Mouse (Mus musculus): Measurements from ENCODE around the gene Pou2f1. TPM values are rescaled to one million over a fixed set of nuclear protein-coding genes. Genes with fewer than 3 reads are reported as not detected.

Pou2f1 gene
- polyA plus RNA-seq, 1 experiment from 2014 or later = 14.8 TPM

DNA sequence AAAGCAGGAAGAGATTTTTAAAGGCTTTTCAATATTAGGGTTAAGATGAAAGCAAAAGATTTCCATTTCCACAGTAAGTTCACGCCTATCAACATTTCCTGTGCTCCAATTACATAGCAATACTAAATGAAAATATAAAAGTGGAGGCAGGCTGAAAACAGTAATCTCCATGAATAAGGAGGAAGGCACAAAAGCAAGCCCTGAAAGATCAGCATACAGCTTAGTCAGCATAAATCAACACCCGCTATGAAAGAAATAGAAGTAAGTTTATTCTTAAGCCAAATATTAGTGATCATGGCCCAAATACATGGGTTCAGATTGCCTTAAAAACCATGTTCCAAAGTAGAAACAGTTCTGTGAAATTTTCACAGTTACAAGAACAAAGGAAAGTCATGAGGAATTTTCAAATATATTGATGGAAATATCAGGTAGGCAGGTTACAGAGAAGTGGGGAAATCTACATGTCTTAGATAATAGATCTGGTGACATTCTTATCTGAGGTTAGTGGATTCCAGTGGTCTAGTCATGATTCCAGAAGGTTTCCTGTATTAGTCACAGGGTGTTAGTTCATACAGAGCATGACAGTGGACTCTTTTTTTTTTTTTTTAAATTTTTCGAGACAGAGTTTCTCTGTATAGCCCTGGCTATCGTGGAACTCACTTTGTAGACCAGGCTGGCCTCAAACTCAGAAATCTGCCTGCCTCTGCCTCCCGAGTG is 6.3 kb upstream of the Pou2f1 start:
- Histone ChIP-seq H3K27me3 (replicated peaks; ENCODE audit: control insufficient read depth, insufficient read depth, low read length) (no peaks in the 10 kb centered on the region), H3K4me3 (ENCODE audit: low read depth, low read length) (no peak overlapping the region), H3K9ac (ENCODE audit: low read length) (no peak overlapping the region), H3K4me1 (ENCODE audit: control insufficient read depth, insufficient read depth, low read length) (no peaks in the 10 kb centered on the region), H3K27ac (ENCODE audit: low read depth, low read length) (no peak overlapping the region), H3K36me3 (ENCODE audit: control insufficient read depth, insufficient read depth, low read length) (no peaks in the 10 kb centered on the region), H3K9me3 (replicated peaks; ENCODE audit: control insufficient read depth, low read length) (no peaks in the 10 kb centered on the region), H3K4me2 (ENCODE audit: low read length) (no peak overlapping the region)
- DNase-seq (ENCODE audit: low spot score) = no peak
- ATAC-seq = no peak
- WGBS = 88% methylated on average over 5 of the region's 5 CpGs

DNA sequence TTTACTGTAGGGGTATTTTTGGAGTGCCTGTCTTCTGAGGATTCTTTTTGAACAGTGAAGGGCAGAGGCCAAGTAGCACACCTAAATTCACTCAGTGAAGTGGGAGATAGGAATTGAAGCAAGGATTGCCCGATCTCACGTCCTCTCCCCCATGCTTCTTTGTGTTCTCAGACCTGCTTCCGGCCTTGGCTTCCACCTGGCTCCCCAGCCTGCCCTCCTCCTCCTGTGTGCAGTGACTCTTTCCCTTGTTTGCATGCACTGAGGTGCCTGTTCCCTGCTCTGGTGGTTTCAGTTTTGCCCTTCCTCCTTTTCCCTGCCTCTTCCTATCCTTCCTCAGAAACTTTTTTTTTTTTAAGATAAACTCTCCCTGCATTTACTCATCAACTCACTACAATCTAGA is 4.5 kb upstream of the Pou2f1 start:
- no peaks in the 10 kb centered on the region for H3K4me1 ChIP-seq (ENCODE audit: control insufficient read depth, insufficient read depth, low read length)
- H3K4me2 ChIP-seq (ENCODE audit: low read length) = no peak overlapping the region
- H3K9ac ChIP-seq (ENCODE audit: low read length) = no peak overlapping the region
- no peaks in the 10 kb centered on the region for H3K9me3 ChIP-seq (replicated peaks; ENCODE audit: control insufficient read depth, low read length)
- H3K27me3 ChIP-seq (replicated peaks; ENCODE audit: control insufficient read depth, insufficient read depth, low read length) = no peaks in the 10 kb centered on the region
- WGBS = 71% methylated on average over 3 of the region's 3 CpGs
- H3K27ac ChIP-seq (ENCODE audit: low read depth, low read length) = no peak overlapping the region
- ATAC-seq (no peak), DNase-seq (ENCODE audit: low spot score) (no peak)
- no peak overlapping the region for H3K4me3 ChIP-seq (ENCODE audit: low read depth, low read length)
- no peaks in the 10 kb centered on the region for H3K36me3 ChIP-seq (ENCODE audit: control insufficient read depth, insufficient read depth, low read length)

DNA sequence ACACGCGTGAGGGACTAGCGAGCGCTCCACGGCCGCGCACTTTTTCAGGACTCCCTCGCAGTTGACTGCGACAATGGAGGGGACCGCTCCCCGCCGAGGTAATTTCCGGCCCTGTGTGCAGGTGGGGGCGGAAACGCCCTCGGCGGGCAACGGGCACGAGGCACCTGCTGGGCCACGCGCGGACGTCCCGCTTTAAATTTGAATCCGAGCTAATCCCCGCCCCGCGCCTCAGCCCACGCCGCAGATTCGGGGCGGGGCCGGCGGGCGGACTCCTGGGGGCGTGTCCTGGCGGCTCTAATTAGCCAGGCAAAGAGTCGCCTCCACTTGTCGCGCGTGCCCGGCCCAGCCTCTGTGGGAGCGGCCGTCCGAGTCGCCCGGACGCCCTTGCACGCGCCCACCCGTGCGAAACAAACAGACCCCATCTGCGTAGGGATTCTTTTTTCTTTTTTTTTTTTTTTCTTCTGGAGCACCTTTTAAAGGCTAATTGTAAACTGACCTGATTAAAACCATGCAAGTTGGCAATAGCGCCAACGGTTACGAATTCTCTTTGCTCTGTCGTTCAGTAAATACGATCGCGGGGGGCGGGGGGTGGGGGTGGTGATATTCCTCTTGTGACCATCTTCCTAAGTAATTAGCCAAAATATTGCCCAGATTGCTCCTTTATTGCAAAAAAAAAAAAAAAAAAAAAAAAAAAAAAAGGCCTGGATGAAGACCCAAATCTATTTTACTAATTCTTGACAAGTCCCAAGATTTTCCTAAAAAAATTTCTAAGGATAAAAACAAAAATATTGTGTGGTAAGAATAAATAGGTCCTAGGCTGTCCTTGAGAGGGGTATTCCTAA is 924 bp upstream of the Pou2f1 start:
- ATAC-seq (peak; percentile 76), DNase-seq (ENCODE audit: low spot score) (peak; percentile 94)
- Histone ChIP-seq H3K4me2 (ENCODE audit: low read length) (peak overlapping the region; percentile 59), H3K4me1 (ENCODE audit: control insufficient read depth, insufficient read depth, low read length) (peaks cover 20% of the 10 kb centered on the region; the same call in 1 of the 2 replicates), H3K4me3 (ENCODE audit: low read depth, low read length) (peak overlapping the region; percentile 68), H3K27ac (ENCODE audit: low read depth, low read length) (peak overlapping the region; percentile 72; the same call in 1 of the 2 replicates), H3K27me3 (replicated peaks; ENCODE audit: control insufficient read depth, insufficient read depth, low read length) (no peaks in the 10 kb centered on the region), H3K9me3 (replicated peaks; ENCODE audit: control insufficient read depth, low read length) (no peaks in the 10 kb centered on the region), H3K36me3 (ENCODE audit: control insufficient read depth, insufficient read depth, low read length) (no peaks in the 10 kb centered on the region), H3K9ac (ENCODE audit: low read length) (peak overlapping the region; percentile 53)
- WGBS = 0% methylated on average over 61 of the region's 61 CpGs

DNA sequence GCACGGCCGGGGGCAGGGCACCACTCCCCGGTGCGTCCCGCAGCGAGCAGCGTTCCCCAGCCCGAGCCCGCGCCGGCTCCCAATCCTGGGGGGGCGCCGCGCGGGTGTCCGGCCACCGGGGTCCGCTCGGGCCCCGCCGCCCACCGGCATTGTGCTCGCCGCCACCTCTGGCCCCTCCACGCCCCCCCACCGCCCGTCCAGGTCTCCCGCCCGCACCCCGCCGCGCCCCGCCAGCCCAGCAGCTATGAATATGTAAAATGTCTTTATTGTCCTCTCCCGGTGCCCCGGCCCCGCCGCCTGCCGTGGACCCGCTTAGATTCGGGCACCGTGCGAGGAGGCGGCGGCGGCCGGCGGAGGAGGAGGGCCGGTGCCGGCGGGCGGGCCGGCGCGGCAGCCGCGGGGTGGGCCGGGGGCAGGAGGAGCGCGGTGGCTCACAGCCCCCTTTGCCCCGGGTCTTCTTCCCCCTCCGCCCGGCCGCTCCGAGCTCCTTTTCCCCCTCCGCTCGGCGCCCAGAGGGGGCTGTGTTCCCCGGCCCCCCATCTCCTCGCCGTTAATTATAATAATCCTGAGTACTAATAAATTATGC is 481 bp downstream of the Pou2f1 start:
- no peaks in the 10 kb centered on the region for H3K36me3 ChIP-seq (ENCODE audit: control insufficient read depth, insufficient read depth, low read length)
- H3K4me2 ChIP-seq (ENCODE audit: low read length) = peak overlapping the region; percentile 85
- peaks cover 24% of the 10 kb centered on the region; the same call in 1 of the 2 replicates for H3K4me1 ChIP-seq (ENCODE audit: control insufficient read depth, insufficient read depth, low read length)
- H3K27ac ChIP-seq (ENCODE audit: low read depth, low read length) = peak overlapping the region; percentile 95
- DNase-seq (ENCODE audit: low spot score) (no peak), ATAC-seq (peak; percentile 43)
- 0% methylated on average over 33 of the region's 70 CpGs for WGBS
- H3K9me3 ChIP-seq (replicated peaks; ENCODE audit: control insufficient read depth, low read length) = no peaks in the 10 kb centered on the region
- peak overlapping the region; percentile 99 for H3K9ac ChIP-seq (ENCODE audit: low read length)
- H3K4me3 ChIP-seq (ENCODE audit: low read depth, low read length) = peak overlapping the region; percentile 98
- H3K27me3 ChIP-seq (replicated peaks; ENCODE audit: control insufficient read depth, insufficient read depth, low read length) = no peaks in the 10 kb centered on the region

DNA sequence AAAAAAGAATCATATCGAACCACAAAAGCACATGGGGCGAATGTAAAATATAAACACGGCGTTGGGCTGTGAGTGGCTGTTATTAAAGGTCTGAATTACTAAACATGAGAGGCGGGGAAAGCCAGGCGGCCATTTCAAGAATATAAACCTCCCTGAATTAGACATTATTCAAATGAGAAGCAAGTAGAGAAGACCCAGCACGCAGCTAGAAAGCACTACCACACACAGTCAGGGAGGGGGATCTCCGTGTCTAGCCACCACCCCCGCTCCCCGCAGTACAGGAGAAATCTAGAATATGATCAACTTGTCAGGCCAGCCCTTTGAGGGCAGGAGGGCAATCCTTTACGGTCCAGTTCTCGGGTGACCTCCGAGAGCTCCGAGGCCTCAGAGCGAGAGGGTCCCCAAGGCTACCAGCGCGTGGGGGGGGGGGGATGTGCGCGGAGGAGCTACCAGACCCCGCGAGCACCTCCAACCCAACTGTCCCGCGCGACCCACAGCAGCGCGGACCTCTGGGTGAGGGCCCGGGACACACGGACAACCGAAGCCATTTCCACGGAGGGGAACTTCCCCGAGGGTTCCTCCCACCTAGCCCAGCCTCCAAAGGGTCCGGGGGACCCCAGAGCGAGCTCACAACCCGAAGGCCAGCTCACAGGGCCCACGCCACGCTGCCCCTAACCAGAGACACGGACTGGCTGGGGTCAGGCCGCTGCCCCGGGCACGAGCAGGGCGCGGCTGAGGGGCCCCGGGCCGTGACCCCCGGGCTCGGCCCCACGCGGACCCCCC is 1.2 kb downstream of the Pou2f1 start:
- DNase-seq (ENCODE audit: low spot score) (peak; percentile 73), ATAC-seq (peak; percentile 8)
- peak overlapping the region; percentile 85 for H3K4me2 ChIP-seq (ENCODE audit: low read length)
- H3K27me3 ChIP-seq (replicated peaks; ENCODE audit: control insufficient read depth, insufficient read depth, low read length) = no peaks in the 10 kb centered on the region
- peak overlapping the region; percentile 95 for H3K27ac ChIP-seq (ENCODE audit: low read depth, low read length)
- peaks cover 24% of the 10 kb centered on the region; the same call in 1 of the 2 replicates for H3K4me1 ChIP-seq (ENCODE audit: control insufficient read depth, insufficient read depth, low read length)
- peak overlapping the region; percentile 99 for H3K9ac ChIP-seq (ENCODE audit: low read length)
- under 1% methylated on average over 47 of the region's 48 CpGs for WGBS
- peak overlapping the region; percentile 98 for H3K4me3 ChIP-seq (ENCODE audit: low read depth, low read length)
- H3K36me3 ChIP-seq (ENCODE audit: control insufficient read depth, insufficient read depth, low read length) = no peaks in the 10 kb centered on the region
- H3K9me3 ChIP-seq (replicated peaks; ENCODE audit: control insufficient read depth, low read length) = no peaks in the 10 kb centered on the region

DNA sequence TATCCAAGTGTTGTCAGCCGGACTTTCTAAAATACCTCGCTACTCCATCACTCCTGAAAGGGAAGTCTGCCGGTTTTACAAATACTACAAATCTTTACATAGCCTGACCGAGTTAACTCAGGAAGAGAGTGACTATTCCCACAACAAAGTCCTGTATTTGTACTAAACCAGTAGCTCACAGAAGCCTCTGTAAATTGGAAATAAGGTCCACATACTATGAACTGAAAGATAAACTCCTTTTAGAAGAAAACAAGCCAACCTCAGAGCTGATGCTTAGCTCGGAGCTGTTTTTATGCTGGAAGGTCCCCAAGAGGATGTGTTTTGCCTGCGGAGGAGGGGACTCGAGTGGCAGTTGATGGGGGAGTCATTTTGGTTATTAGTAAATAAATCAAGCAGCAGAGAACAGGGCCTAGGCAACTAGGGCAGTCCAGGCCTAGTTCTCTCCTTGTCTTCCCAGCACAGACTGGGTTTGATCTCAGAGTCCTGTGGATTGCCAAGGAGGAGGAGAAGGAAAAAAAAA is 1.8 kb downstream of the Pou2f1 start:
- DNase-seq (ENCODE audit: low spot score) = no peak
- Histone ChIP-seq H3K4me2 (ENCODE audit: low read length) (peak overlapping the region; percentile 85), H3K27me3 (replicated peaks; ENCODE audit: control insufficient read depth, insufficient read depth, low read length) (no peaks in the 10 kb centered on the region), H3K36me3 (ENCODE audit: control insufficient read depth, insufficient read depth, low read length) (no peaks in the 10 kb centered on the region), H3K4me3 (ENCODE audit: low read depth, low read length) (peak overlapping the region; percentile 98), H3K9ac (ENCODE audit: low read length) (peak overlapping the region; percentile 99), H3K4me1 (ENCODE audit: control insufficient read depth, insufficient read depth, low read length) (peaks cover 27% of the 10 kb centered on the region), H3K27ac (ENCODE audit: low read depth, low read length) (peak overlapping the region; percentile 95; the same call in 1 of the 2 replicates), H3K9me3 (replicated peaks; ENCODE audit: control insufficient read depth, low read length) (no peaks in the 10 kb centered on the region)
- ATAC-seq = no peak
- 4% methylated on average over 7 of the region's 7 CpGs for WGBS

DNA sequence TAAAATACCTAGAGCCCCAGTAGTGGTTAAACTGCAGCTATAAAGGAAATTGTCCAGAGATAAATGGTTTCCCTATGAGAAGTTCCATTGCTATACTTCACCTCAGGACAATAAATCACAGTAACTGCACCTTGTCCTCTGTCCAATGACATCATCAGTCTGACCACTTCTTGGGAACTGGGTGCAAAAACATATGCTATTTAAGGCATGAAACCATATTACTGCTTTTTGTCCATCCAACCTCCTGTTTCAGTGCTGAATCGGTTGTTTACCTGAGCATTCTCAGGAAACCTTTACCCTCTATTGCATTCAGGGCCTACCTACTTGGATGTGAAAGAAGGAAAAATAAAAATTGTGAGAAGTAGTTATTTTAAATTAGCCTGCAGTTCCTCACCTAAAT is 2.8 kb downstream of the Pou2f1 start:
- no peaks in the 10 kb centered on the region for H3K36me3 ChIP-seq (ENCODE audit: control insufficient read depth, insufficient read depth, low read length)
- peaks cover 27% of the 10 kb centered on the region for H3K4me1 ChIP-seq (ENCODE audit: control insufficient read depth, insufficient read depth, low read length)
- WGBS = 76% methylated on average over 1 of the region's 1 CpGs
- H3K9ac ChIP-seq (ENCODE audit: low read length) = no peak overlapping the region
- ATAC-seq = no peak
- no peaks in the 10 kb centered on the region for H3K9me3 ChIP-seq (replicated peaks; ENCODE audit: control insufficient read depth, low read length)
- DNase-seq (ENCODE audit: low spot score) = no peak
- H3K4me3 ChIP-seq (ENCODE audit: low read depth, low read length) = no peak overlapping the region
- no peaks in the 10 kb centered on the region for H3K27me3 ChIP-seq (replicated peaks; ENCODE audit: control insufficient read depth, insufficient read depth, low read length)
- peak overlapping the region; percentile 85; the same call in 1 of the 2 replicates for H3K4me2 ChIP-seq (ENCODE audit: low read length)
- H3K27ac ChIP-seq (ENCODE audit: low read depth, low read length) = no peak overlapping the region

DNA sequence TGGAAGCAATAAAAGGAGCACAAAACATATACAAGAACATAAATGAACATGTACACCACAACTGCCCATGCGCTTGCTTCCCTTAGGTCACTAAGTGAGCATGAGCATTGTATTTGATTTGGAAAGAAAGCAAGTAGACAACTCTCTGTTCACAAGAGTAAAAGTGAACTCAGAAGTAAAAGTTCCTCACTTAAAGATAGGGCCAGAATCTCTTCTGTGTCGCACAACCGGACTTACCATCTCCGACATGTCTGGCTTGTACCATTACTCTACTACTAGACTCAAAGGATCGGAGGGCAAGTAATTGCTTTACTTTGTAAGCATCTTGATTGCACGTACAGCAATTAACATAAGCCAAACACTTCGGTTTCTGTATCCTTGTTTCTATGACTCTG is 6.8 kb downstream of the Pou2f1 start:
- WGBS = 84% methylated on average over 7 of the region's 7 CpGs
- peaks cover 32% of the 10 kb centered on the region for H3K4me1 ChIP-seq (ENCODE audit: control insufficient read depth, insufficient read depth, low read length)

More for the DNA sequence above, 6.8 kb downstream of the Pou2f1 start:
- Histone ChIP-seq H3K9ac (ENCODE audit: low read length) (no peak overlapping the region; the same call in 1 of the 2 replicates), H3K4me3 (ENCODE audit: low read depth, low read length) (no peak overlapping the region), H3K36me3 (ENCODE audit: control insufficient read depth, insufficient read depth, low read length) (no peaks in the 10 kb centered on the region), H3K9me3 (replicated peaks; ENCODE audit: control insufficient read depth, low read length) (no peaks in the 10 kb centered on the region), H3K27ac (ENCODE audit: low read depth, low read length) (no peak overlapping the region), H3K27me3 (replicated peaks; ENCODE audit: control insufficient read depth, insufficient read depth, low read length) (no peaks in the 10 kb centered on the region), H3K4me2 (ENCODE audit: low read length) (no peak overlapping the region)
- DNase-seq (ENCODE audit: low spot score) = no peak
- ATAC-seq = no peak
